Mouse (Mus musculus) liver, postnatal 0 days (tissue): ENCODE measurements around the gene Mgp.

ENCODE experiments used
- CTCF ChIP-seq: sonication (generic); IDR thresholded peaks from 2 replicates; pipeline ENCODE4 v1.5.1; 2016; ENCODE audit warnings: antibody characterized with exemption, low read depth
- EP300 ChIP-seq: IDR thresholded peaks from 2 replicates; pipeline ENCODE4 v1.6.1; 2016; ENCODE audit warnings: antibody characterized with exemption, low read depth, mild to moderate bottlenecking

GRCm38 (mm10) chr6:136923532-136923931, 47.9 kb upstream of the Mgp start, which contains the start of gene Pde6h:
- TF ChIP-seq CTCF (no peak), EP300 (no peak)
